ENCODE assay signal across 14 mouse cellular contexts in genomic region chr5:3692956-3693355, GRCm38 (mm10). TPM values are rescaled to one million over a fixed set of nuclear protein-coding genes. Genes with fewer than 3 reads are reported as not detected.
A peak's percentile ranks its signal among the peaks of the same experiment; 100 is the strongest.
DNase-seq lines count a peak whose midpoint lies in the region.
"Had no signal": no experiment of that assay in that cellular context is flagged by ENCODE, and none has a peak within 500 bp of the region (broad histone marks: within the 10 kb centered on the region; RNA-seq: fewer than 3 reads in every experiment).

No protein-coding gene starts in this region.

- peak; percentile 18 to 68 for DNase-seq in adrenal gland, adult (ENCODE audit: inconsistent age in 2 of 2, low spot score in 1 of 2)
- DNase-seq in adrenal gland, postnatal 4 days (ENCODE audit: low spot score in 2 of 2): no peak
- DNase-seq in adrenal gland, adult 8-10 months: peak; percentile 29
- no peak for DNase-seq in adrenal gland, postnatal 10 days
- DNase-seq in adrenal gland, postnatal 36 days: peak; percentile 13 to 46
- DNase-seq: B cell, adult 2 months; cerebellum, adult 11 months; cerebellum, adult 18-20 months; cerebellum, adult 8-10 months; cerebellum, postnatal 36 days; embryo, embryonic 11 days had no signal

RNA-seq across cellular contexts. Expression of gene Gatad1, which starts 36.0 kb away (rescaled TPM):
- 100 to 1,000 TPM; 136 to 137 TPM for total RNA-seq in adrenal gland, postnatal 4 days (2021)
- total RNA-seq in adrenal gland, adult 8-10 months (2022): 100 to 1,000 TPM; 131 to 156 (median 142) TPM
- 100 to 1,000 TPM; 121 to 123 TPM for total RNA-seq in adrenal gland, postnatal 10 days (2021)
- 100 to 1,000 TPM; 141 to 152 TPM for total RNA-seq in adrenal gland, postnatal 36 days (2021)

RNA-seq across cellular contexts. Expression of gene Tmbim7, which starts 42.0 kb away (rescaled TPM):
- total RNA-seq in adrenal gland, postnatal 4 days (2021): not detected
- total RNA-seq in adrenal gland, adult 8-10 months (2022): not detected
- not detected for total RNA-seq in adrenal gland, postnatal 10 days (2021)
- total RNA-seq in adrenal gland, postnatal 36 days (2021): not detected
- total RNA-seq: CH12.LX; common myeloid progenitor, adult 5-6 weeks; G1E had no signal

Comparison
In these comparisons a context has a peak if more than half of its experiments do, and no peak if none do; other contexts are left out.
1. DNase-seq: peak in adrenal gland, adult (2 of 2), adrenal gland, adult 8-10 months (single experiment) and adrenal gland, postnatal 36 days (2 of 2); none in adrenal gland, postnatal 4 days (0 of 2) and adrenal gland, postnatal 10 days (single experiment).